Mouse (Mus musculus) left cerebral cortex, postnatal 10 days (tissue): ENCODE results near the gene Cyb561d2. TPM values are rescaled to one million over a fixed set of nuclear protein-coding genes. Genes with fewer than 3 reads are reported as not detected.

Source experiments
- DNase-seq, 2 experiments: peaks; one replicate each; pipeline ENCODE4 v3.0.0; 2021 to 2022; ENCODE audit warnings: low spot score in 2 of 2, mixed read lengths in 1 of 2; ENCODE audit errors: extremely low spot score in 1 of 2
- intact Hi-C: fragments of 180-260 bp; cut with DNase I; formaldehyde crosslinking; loops from one replicate; pipeline ENCODE4 v1.15.1; 2025
- total RNA-seq, 2 experiments: library from RNA; stranded (reverse); gene quantifications; 2 replicates each; pipeline ENCODE4 v1.2.3; 2021

Gene Cyb561d2
- total RNA-seq, 2 experiments from 2014 or later, result 19.0 to 21.4 TPM

- intact Hi-C loops, result no loop called here
These were observed 10.8 kb upstream of the Cyb561d2 start for GRCm38 (mm10) chr9:107552690-107553393.

DNA sequence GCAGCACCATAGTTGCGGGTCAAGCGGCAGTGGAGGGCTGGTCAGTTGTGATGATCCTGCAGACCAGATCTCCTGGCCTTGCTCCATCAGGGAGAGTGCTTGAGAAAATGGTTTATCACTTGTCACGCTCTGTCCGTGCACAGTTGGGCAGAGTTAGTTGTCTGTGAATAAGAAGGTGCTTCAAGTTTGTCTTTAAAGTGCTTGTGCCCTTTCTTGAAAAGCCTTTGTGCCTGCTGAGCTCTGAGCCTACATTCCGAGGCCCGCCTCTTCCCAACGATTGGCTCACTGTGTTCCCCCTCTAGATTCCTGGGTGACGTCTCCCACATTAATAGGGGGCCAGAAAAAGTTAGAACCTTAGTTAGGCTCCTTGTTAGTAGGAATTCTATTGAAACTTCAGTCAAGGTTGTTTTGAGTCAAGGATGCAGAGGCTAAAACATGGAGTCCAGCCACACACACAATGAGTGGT is 9.9 kb upstream of the Cyb561d2 start:
- DNase-seq, result no peak
- intact Hi-C loops, result no loop called here

More at GRCm38 (mm10) chr9:107552690-107553393, 10.8 kb upstream of the Cyb561d2 start:
- no peak for DNase-seq

- DNase-seq, result peak in 1 of 2 experiments; percentile 73
- intact Hi-C loops, result no loop called here
These were observed 9.3 kb upstream of the Cyb561d2 start, which contains the start of gene Rassf1 for GRCm38 (mm10) chr9:107551117-107551889. TSS of gene Rassf1 (plus strand) at chr9:107551555.

GRCm38 (mm10) chr9:107550491-107551116 is 8.6 kb upstream of the Cyb561d2 start:
- DNase-seq, result no peak
- intact Hi-C loops, result no loop called here

GRCm38 (mm10) chr9:107549297-107550074 is 7.5 kb upstream of the Cyb561d2 start:
- intact Hi-C loops, result no loop called here

GRCm38 (mm10) chr9:107548820-107549219 is 6.8 kb upstream of the Cyb561d2 start:
- no peak for DNase-seq
- intact Hi-C loops, result no loop called here

More at GRCm38 (mm10) chr9:107549297-107550074, 7.5 kb upstream of the Cyb561d2 start:
- DNase-seq, result no peak

DNA sequence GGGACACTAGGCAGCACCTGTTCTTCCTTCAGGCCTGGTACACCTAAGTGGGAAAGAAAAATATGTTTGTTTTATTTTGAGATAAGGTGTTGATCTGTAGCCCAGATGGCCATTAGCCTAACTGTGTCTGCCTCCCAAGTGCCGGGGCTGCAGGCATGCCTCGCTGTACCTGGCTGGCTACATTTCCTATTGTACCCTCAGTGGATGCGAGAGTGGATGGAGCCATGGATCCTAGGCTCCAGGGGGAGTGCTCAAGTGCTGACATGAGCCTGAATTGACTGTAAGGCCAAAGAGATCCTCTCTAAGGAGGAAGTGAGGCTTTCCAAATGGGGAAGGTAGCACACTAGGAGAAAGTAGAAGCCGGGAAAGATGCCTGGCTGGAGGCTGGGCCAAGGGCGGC is 6.0 kb upstream of the Cyb561d2 start:
- no peak for DNase-seq
- intact Hi-C loops, result no loop called here

DNA sequence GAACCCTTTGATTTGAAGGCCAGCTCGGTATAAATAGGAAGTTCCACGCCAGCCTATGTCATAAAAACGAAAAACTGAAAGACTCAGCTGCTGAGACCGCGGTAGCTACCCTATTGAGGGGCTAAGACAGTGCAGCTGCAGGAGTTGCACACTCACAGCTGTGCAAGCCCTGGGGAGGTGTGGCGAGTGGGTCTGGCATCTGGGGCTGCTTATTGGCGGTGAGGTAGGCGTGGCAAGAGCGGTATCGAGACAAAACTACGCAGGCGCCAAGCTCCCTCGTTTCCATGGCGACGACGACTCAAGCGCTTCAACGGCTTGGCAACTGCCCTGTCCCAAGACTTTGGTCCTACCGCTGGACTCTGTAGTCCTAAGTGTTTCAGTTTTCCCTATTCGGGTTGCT is 5.0 kb upstream of the Cyb561d2 start, which contains the start of gene Zmynd10:
Gene Zmynd10 (plus strand): TSS at position 273 of the 400 bp plus-strand sequence.
- peak; percentile 85 to 93 for DNase-seq
- intact Hi-C loops, result no loop called here

GRCm38 (mm10) chr9:107545602-107546001 is 3.6 kb upstream of the Cyb561d2 start:
- peak; percentile 59 to 73 for DNase-seq
- intact Hi-C loops, result no loop called here

DNA sequence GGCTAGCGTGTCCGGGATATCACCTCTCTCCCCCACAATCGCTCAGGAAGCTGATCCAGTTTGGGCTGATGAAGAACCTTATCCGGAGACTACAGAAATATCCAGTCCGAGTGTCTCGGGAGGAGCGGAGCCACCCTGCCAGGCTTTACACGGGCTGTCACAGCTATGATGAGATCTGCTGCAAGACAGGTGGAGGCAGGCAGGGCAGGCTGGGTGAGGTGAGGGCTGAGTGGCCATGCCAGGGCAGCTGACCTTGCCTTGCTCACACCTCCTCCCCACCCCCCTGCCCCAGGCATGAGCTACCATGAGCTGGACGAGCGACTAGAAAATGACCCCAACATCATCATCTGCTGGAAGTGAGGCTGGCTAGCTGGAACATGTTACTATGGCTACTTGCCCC is 3.2 kb upstream of the Cyb561d2 start:
- intact Hi-C loops, result no loop called here

GRCm38 (mm10) chr9:107544729-107545128 is 2.7 kb upstream of the Cyb561d2 start:
- intact Hi-C loops, result no loop called here
- no peak for DNase-seq

More for the DNA sequence above, 3.2 kb upstream of the Cyb561d2 start:
- DNase-seq, result no peak

DNA sequence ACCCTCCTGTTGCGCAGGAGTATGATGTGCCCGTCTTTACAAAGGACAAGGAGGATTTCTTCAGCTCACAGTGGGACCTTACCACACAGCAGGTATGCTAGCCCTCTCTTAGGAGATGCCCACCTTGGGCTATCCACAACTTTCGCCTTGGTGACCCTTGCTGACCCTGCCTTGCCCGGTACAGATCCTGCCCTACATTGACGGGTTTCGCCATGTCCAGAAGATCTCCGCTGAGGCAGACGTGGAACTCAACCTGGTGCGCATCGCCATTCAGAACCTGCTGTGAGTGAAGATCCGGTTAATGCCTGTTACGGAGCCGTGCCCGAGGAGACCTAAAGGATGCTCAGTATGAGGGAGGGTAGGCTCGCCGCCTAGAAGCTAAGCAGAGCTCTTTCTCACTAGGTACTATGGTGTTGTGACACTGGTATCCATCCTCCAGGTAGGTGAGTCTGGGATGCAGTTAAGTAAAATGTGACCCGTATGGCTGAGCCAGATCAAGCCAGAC is 2.3 kb upstream of the Cyb561d2 start:
- DNase-seq, result no peak
- intact Hi-C loops, result no loop called here

GRCm38 (mm10) chr9:107543299-107543698 is 1.3 kb upstream of the Cyb561d2 start:
- no peak for DNase-seq
- intact Hi-C loops, result no loop called here

DNA sequence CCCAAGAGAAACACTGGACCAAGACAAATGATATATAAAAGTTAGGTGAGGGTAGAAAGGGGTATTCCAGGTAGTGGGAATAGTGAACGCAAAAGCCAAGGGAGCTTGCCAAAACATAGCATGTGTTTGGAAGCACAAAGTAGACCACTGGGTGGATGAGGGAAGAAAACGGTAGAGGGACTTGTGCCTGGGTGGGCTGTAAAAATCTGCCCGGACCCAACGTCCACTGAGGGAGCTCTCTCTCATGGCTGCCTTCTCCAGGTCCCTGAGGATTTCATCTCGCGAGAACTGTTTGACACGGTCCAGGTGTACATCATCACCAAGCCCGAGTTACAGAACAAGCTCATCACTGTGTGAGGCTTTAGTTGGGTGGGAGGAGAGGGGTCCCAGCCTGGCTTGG is 728 bp upstream of the Cyb561d2 start:
- no peak for DNase-seq
- intact Hi-C loops, result no loop called here

DNA sequence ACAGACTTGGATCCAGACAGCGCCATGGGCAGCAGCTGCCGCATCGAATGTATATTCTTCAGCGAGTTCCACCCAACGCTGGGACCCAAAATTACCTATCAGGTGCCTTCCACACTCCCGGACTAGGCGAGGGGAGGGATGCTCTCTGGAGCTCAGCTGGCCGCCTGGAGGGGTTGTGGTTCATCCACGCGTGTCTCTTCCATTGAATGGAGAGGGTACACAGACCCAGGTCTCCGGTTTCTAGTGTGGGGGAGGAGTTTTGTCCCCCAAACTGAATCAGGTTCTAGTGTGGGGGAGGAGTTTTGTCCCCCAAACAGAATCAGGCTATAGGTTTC is 326 bp upstream of the Cyb561d2 start:
- intact Hi-C loops, result no loop called here
- no peak for DNase-seq

- intact Hi-C loops, result no loop called here
- no peak for DNase-seq
These were observed 988 bp downstream of the Cyb561d2 start for GRCm38 (mm10) chr9:107541005-107541404.

DNA sequence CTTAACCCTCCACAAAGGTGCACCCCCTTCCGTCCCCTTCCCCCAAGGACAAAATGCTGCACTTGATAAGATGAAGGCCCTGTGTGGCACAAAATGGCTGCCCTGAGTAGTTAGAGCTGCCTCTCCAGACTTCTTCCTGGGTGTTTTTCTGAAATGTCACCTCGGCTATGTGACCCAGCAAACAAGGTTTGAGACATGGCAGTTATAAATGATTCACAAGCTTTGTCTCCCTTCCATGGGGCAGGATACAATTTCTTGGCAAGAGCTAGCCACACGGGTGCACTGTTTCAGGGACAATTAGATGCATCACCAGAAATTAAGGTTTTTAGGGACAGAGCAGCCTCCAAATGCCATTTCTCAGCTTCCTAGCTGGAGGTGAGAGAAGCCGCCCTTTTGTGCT is 1.6 kb downstream of the Cyb561d2 start:
- intact Hi-C loops, result no loop called here
- DNase-seq, result no peak

DNA sequence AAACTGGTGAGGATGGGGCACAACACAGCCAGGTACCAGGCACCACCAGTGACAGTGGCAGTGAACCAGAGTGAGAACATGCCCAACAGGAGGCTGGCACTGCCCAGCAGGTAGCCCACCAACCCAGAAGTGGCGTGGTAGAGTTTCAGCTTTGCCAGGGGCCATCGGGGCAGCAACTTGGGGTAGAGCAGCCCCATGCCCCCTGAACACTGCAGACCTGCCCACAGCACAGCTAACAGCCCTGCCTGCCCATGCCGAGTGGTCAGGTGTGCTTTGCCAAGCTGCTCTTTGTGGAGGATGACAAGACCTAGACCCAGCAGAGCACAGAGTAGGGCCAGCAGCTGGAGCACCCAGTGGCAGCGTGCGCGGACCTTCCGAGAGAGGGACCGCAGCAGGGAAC is 2.1 kb downstream of the Cyb561d2 start:
- intact Hi-C loops, result loop anchor here (10.0 kb wide), 1 partner anchor 655 kb away; the partner anchor contains the start of gene Rbm15b

More for the DNA sequence above, 2.1 kb downstream of the Cyb561d2 start:
- DNase-seq, result no peak
